Mouse (Mus musculus): ENCODE measurements around the gene Plekhm1. TPM values are rescaled to one million over a fixed set of nuclear protein-coding genes. Genes with fewer than 3 reads are reported as not detected.

The Plekhm1 gene
- total and polyA plus RNA-seq, 3 experiments = 3.4 to 10.0 TPM; not detected in 1

DNA sequence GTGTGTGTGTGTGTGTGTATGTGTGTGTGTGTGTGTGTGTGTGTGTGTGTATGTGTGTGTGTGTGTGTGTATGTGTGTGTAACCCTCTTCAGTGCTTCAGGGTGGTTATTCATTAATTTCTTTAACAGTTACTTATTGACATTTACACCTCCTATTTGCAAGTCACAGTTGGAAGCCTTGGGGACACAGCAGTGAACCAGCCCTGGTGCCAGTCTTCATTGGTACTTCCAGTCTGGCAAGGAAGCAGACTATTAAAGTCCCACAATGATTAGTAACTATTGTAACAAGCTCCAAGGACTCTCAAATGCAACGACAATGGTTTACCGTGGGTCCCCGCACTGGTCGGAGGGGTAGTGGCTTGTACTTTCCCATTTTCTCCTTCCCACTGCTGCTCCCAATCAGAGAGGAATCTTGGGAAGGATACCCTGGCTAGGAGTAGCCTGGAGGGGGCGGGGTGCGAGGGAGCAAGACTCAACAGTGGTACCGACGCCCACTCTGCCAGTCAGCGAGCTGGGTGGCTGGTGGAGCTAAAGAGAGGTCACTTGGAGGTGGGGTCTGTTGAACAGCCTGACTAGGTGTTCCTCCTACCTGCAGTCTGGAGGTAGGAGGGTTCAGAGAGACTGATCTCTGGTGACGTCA is 97.6 kb downstream of the Plekhm1 start:
- peaks cover 3 to 4% of the 10 kb centered on the region in 2 experiments; a peak in 3 of 4 replicates for H3K27me3 ChIP-seq (ENCODE audit: control insufficient read depth in 1 of 2, insufficient read depth in 2 of 2, low read length in 2 of 2)
- DNase-seq (ENCODE audit: low read depth, low spot score) = no peak

More for the DNA sequence above, 97.6 kb downstream of the Plekhm1 start:
- Histone ChIP-seq H3K4me3 (ENCODE audit: control insufficient read depth in 1 of 2, insufficient read depth in 1 of 2, low read depth in 2 of 2, low read length in 2 of 2) (no peak overlapping the region), H3K9ac (ENCODE audit: control insufficient read depth, low read depth, low read length, poor library complexity, severe bottlenecking) (no peak overlapping the region), H3K27ac (ENCODE audit: control insufficient read depth, low read depth, low read length) (no peak overlapping the region), H3K9me3 (replicated peaks; ENCODE audit: insufficient read depth, low read length) (no peaks in the 10 kb centered on the region), H3K4me1 (ENCODE audit: control insufficient read depth in 1 of 2, insufficient read depth in 2 of 2, low read length in 2 of 2) (no peaks in the 10 kb centered on the region), H3K79me2 (ENCODE audit: control insufficient read depth, insufficient read depth, low read length, poor library complexity) (no peaks in the 10 kb centered on the region), H3K36me3 (ENCODE audit: control insufficient read depth in 1 of 2, insufficient read depth in 2 of 2, low read length in 2 of 2) (no peaks in the 10 kb centered on the region)
- TF ChIP-seq ZNF384 (IDR thresholded peaks at IDR 0.05; ENCODE audit: low read depth, low read length) = no peak
- TF ChIP-seq MAZ (IDR thresholded peaks at IDR 0.05; ENCODE audit: low read depth, low read length) = no peak
- no peak for TF ChIP-seq MAFK (IDR thresholded peaks at IDR 0.05; ENCODE audit: borderline replicate concordance, low read depth, low read length)
- no peak for TF ChIP-seq ETS1 (IDR thresholded peaks at IDR 0.05; ENCODE audit: low read depth, low read length)
- TF ChIP-seq TAL1 (IDR thresholded peaks at IDR 0.05; ENCODE audit: low read length) = no peak
- no peak for TF ChIP-seq ELF1 (IDR thresholded peaks at IDR 0.05; ENCODE audit: low read depth, low read length)
- no peak for TF ChIP-seq POLR2AphosphoS2 (IDR thresholded peaks at IDR 0.05; ENCODE audit: low read length)
- TF ChIP-seq USF1 (IDR thresholded peaks at IDR 0.05; ENCODE audit: low read depth, low read length) = no peak
- TF ChIP-seq POLR2A (IDR thresholded peaks at IDR 0.05; ENCODE audit: control insufficient read depth in 1 of 2, insufficient read depth in 1 of 2, low read depth in 1 of 2, low read length in 2 of 2, poor library complexity in 1 of 2) = no peak
- no peak for TF ChIP-seq USF2 (IDR thresholded peaks at IDR 0.05; ENCODE audit: borderline replicate concordance in 1 of 2, insufficient read depth in 1 of 2, low read depth in 1 of 2, low read length in 2 of 2)
- TF ChIP-seq TBP (IDR thresholded peaks at IDR 0.05; ENCODE audit: low read depth, low read length) = no peak

Other genes with a start within 250 kb of the Plekhm1 start
- gene Fmnl1, start 241.6 kb downstream of the Plekhm1 start, total RNA-seq (2012; rRNA removed) = 1.4 and 1.7 TPM in 2 replicates
- gene Fmnl1, start 241.6 kb downstream of the Plekhm1 start, polyA plus RNA-seq (2012; ENCODE audit: insufficient read depth in 1 of 2, insufficient read length in 2 of 2, low read depth in 1 of 2, low replicate concordance in 2 of 2, missing spikeins in 1 of 2) = 10 to 100 TPM in 1 of 2 experiments, not detected in 1; 17.2 TPM
- not detected in 2 replicates for gene 1700023F06Rik, start 204.1 kb downstream of the Plekhm1 start, total RNA-seq (2012; rRNA removed)
- not detected for gene 1700023F06Rik, start 204.1 kb downstream of the Plekhm1 start, polyA plus RNA-seq (2012; ENCODE audit: insufficient read depth in 1 of 2, insufficient read length in 2 of 2, low read depth in 1 of 2, low replicate concordance in 2 of 2, missing spikeins in 1 of 2)
- gene Spata32, start 194.3 kb downstream of the Plekhm1 start, total RNA-seq (2012; rRNA removed) = not detected in 2 replicates
- gene Spata32, start 194.3 kb downstream of the Plekhm1 start, polyA plus RNA-seq (2012; ENCODE audit: insufficient read depth in 1 of 2, insufficient read length in 2 of 2, low read depth in 1 of 2, low replicate concordance in 2 of 2, missing spikeins in 1 of 2) = not detected
- gene Map3k14, start 145.2 kb downstream of the Plekhm1 start, total RNA-seq (2012; rRNA removed) = 0.36 and 0.39 TPM in 2 replicates
- gene Map3k14, start 145.2 kb downstream of the Plekhm1 start, polyA plus RNA-seq (2012; ENCODE audit: insufficient read depth in 1 of 2, insufficient read length in 2 of 2, low read depth in 1 of 2, low replicate concordance in 2 of 2, missing spikeins in 1 of 2) = under 1 TPM in 1 of 2 experiments, not detected in 1; 0.99 TPM
- 6.3 TPM in 2 replicates for gene Arhgap27, start 49.0 kb downstream of the Plekhm1 start, total RNA-seq (2012; rRNA removed)
- 10 to 100 TPM in 1 of 2 experiments, not detected in 1; 15.0 TPM for gene Arhgap27, start 49.0 kb downstream of the Plekhm1 start, polyA plus RNA-seq (2012; ENCODE audit: insufficient read depth in 1 of 2, insufficient read length in 2 of 2, low read depth in 1 of 2, low replicate concordance in 2 of 2, missing spikeins in 1 of 2)
- gene Lrrc37a, start 91.9 kb upstream of the Plekhm1 start, total RNA-seq (2012; rRNA removed) = not detected in 2 replicates
- not detected for gene Lrrc37a, start 91.9 kb upstream of the Plekhm1 start, polyA plus RNA-seq (2012; ENCODE audit: insufficient read depth in 1 of 2, insufficient read length in 2 of 2, low read depth in 1 of 2, low replicate concordance in 2 of 2, missing spikeins in 1 of 2)
- not detected in 2 replicates for gene Gm884, start 208.5 kb upstream of the Plekhm1 start, total RNA-seq (2012; rRNA removed)
- not detected for gene Gm884, start 208.5 kb upstream of the Plekhm1 start, polyA plus RNA-seq (2012; ENCODE audit: insufficient read depth in 1 of 2, insufficient read length in 2 of 2, low read depth in 1 of 2, low replicate concordance in 2 of 2, missing spikeins in 1 of 2)
- not detected in 2 replicates for gene Lyzl6, start 226.2 kb upstream of the Plekhm1 start, total RNA-seq (2012; rRNA removed)
- not detected for gene Lyzl6, start 226.2 kb upstream of the Plekhm1 start, polyA plus RNA-seq (2012; ENCODE audit: insufficient read depth in 1 of 2, insufficient read length in 2 of 2, low read depth in 1 of 2, low replicate concordance in 2 of 2, missing spikeins in 1 of 2)
- gene Rprml, start 236.9 kb upstream of the Plekhm1 start, total RNA-seq (2012; rRNA removed) = not detected in 2 replicates
- gene Rprml, start 236.9 kb upstream of the Plekhm1 start, polyA plus RNA-seq (2012; ENCODE audit: insufficient read depth in 1 of 2, insufficient read length in 2 of 2, low read depth in 1 of 2, low replicate concordance in 2 of 2, missing spikeins in 1 of 2) = not detected

Data from MEL (cell line).